Mouse (Mus musculus) small intestine, adult 2 months (tissue): ENCODE measurements at regions not wholly inside any gene's neighbourhood (a gene's known extent, or its start where the extent isn't known, plus 50 kb on each side); places are given as distances from the start of the nearest gene placed in this dataset.

Source experiments
- CTCF ChIP-seq: fragments of 200-500 bp; IDR thresholded peaks from 2 replicates; pipeline ENCODE4 v1.5.1; 2012; ENCODE audit warnings: low read depth, mild to moderate bottlenecking, control low read depth, inconsistent platforms, low read length, moderate library complexity, mixed read lengths; ENCODE audit not compliant: insufficient replicate concordance, insufficient read length; ENCODE audit errors: extremely low read depth
- POLR2A ChIP-seq: fragments of 200-500 bp; IDR thresholded peaks from 2 replicates; pipeline ENCODE4 v1.6.1; 2012; ENCODE audit warnings: low read depth, mild to moderate bottlenecking, control low read depth, inconsistent platforms, low read length, moderate library complexity

GRCm38 (mm10) chr13:52233971-52234370 lies 297.1 kb downstream of the Diras2 start:
- TF ChIP-seq CTCF: no peak
- no peak for TF ChIP-seq POLR2A
